Mouse (Mus musculus) layer of hippocampus, adult 18-20 months (tissue): ENCODE data around the gene Anxa5. TPM values are rescaled to one million over a fixed set of nuclear protein-coding genes. Genes with fewer than 3 reads are reported as not detected.

Source experiments
- DNase-seq, 2 experiments: peaks; one replicate each; pipeline ENCODE4 v3.0.0; 2022; ENCODE audit warnings: low spot score in 2 of 2
- total RNA-seq, 2 experiments: library from RNA; stranded (reverse); gene quantifications; 2 replicates each; pipeline ENCODE4 v1.2.3; 2021

Gene Anxa5
- total RNA-seq, 2 experiments from 2014 or later, result 67.0 to 67.5 TPM

DNA sequence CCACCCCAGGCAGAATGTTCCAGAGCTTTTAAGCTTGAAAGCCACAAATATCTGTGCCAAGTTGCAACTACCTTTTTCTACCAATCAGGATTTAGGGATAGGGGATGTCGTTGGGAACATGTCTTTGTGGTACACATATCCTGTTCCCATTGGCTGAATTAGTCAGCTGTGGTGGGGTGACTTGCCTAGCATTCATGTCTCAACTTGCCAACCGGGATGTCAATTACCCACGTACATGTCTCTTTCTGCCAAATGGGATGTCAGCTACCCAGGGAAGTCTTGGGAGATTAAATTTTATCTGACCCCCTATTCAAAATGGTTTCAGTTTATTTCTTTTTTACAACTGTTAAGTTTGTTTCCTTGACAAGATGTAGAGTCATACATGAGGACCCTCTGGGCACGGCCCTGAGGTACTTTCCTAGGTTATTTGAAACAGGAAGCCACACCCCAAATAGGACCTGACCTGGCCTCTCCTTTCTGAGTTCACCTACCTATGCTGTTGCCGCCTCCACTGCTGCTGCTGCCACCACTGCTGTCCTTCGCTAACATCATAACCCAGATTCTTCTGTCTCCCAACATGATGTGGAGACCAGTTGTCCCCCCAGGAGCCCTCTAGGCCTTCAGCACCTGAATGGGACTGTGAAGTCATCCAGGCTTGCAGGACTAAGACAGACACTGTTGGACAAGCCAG is 13.3 kb upstream of the Anxa5 start:
- no peak for DNase-seq

DNA sequence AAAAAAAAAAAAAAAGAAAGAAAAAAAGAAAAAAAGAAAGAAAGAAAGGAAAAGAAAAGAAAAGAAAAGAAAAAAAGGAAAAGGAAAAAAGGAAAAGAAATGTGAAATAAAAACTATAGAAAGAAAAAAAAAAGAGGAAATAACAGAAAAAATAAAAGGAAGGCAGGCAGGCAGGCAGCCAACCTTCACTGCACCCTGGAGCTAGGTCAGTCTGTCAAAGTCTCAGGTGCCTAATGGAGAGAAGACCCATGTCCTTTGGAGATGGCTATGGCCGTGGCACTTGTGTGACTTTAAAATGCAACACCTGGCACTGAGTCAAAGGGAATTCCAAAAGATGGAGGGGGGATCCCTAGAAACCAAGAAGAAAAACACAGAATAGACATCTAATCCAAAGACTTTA is 12.7 kb upstream of the Anxa5 start:
- no peak for DNase-seq

DNA sequence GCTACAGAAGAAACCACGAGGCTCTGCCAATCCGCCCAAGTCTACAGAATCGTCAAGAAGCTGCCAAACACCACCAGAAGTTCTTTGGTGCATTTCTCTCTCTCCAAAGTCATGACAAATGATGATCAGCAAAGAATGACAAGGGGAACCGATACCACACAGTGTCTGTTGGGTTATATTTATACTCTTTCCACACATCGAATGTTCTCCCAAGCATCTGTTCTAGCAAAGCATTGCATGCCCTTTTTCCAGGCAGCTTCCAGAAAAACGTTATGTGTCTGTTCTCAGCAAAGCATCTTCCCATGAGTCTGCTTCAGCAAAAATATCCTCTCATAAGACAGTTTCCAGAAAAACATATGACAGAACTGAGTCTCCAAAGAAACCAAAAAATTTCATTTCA is 11.2 kb upstream of the Anxa5 start:
- DNase-seq, result no peak

- no peak for DNase-seq
Observed at GRCm38 (mm10) chr3:36486176-36486575, 10.5 kb upstream of the Anxa5 start.

- no peak for DNase-seq
Observed at GRCm38 (mm10) chr3:36484292-36484691, 8.6 kb upstream of the Anxa5 start.

DNA sequence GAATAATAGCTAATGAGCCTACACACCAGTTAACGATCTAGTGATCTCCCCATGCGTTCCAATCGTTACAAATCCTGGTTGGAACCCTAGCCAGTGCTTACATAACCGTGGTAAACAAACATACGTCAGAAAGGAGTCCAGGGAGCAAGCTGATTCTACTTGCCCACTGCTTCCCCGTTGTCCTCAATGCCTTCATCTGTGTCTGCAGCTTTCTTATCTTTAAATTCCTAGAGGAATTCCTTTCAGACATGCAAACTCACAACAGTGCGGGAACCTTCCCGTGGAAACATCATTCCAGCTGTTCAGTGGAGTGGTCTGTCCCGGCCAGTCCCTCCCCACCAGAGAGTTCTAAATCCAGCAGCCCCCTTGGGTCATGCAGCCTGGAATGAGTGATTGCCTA is 7.2 kb upstream of the Anxa5 start:
- DNase-seq, result no peak

DNA sequence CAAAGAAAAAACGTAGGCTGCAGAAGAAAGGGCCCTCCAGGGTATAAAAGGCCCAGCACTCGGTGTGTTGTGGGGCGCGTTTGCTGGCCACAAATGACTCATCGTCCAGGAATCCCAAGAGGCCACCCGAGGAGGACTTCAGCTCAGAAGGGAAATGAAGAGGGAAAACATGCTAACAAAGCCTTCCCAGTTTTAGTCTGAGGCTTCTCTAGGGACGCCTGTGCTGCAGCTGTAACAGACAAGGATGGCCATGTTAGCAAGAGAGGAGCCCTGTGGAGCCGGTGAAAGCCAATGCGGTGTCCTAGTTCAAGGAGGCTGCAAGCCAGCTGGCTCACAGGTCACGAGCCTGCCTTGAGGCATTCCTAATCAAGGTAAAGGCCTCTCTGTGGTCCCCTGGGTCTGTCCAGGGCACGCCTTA is 6.1 kb upstream of the Anxa5 start:
- DNase-seq, result peak in 1 of 2 experiments; percentile 22

GRCm38 (mm10) chr3:36480486-36480885 is 4.8 kb upstream of the Anxa5 start:
- no peak for DNase-seq

DNA sequence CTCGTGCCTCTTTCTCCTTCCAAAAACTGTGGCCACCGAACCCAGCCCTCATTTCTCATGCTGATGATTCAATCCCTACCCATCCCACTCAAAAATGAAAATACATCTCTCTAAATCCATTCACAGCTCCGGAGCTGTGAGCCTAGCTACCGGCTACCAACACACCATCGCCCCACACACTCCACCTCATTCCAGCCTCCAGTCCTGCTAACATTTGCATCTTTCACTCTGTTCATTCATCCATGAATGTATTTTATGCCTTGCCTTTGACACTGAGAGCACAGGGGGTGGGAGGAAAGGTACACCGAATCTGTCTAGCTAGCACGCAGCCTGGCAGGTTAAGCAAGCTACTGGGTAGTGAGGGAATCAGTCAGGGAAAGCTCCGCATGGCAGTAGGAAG is 3.1 kb upstream of the Anxa5 start:
- no peak for DNase-seq

DNA sequence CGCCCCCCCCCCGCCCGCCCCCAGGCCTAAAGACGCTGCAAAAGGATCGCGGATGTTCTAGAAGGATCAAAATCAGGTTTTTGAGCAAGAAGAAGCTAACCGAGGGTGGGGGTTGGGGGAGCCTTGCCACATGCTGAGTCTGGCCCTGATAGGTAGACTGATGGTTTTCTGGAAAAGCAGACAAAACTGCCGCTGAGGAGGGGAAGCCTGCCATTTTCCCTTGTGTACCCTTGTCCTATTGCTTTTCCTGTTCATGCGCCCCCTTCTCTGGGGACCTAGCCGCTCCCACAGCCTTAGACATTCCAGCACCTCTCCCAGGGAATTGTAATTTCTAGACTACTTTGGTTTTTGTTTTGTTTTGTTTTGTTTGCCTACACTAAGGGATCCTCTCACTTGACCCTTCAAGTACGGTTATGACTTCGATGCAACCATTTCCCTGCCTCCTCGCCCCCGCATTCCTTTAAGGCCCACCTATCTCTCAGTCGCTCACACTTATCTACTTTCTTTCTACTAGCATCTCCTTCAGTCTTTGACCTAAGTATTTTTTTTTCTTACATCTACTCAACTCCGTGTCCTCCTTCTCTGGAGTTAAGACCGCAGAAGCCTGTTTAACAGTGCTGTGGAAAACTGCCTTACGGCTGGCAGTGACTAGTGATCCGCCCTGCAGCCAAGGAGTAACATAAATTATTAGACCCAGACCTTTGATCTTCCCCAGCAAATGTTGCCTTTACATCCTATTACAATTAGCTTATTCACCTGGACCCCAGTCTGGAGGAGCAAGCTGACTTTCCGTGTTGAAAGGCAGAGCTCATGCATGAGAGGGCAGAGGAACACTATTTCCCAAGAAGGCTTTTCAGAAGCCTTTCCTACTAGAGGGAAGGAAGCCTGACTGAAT is 814 bp upstream of the Anxa5 start:
- no peak for DNase-seq

- DNase-seq, result peak in 1 of 2 experiments; percentile 52
Observed at GRCm38 (mm10) chr3:36474938-36475483, 683 bp downstream of the Anxa5 start.

DNA sequence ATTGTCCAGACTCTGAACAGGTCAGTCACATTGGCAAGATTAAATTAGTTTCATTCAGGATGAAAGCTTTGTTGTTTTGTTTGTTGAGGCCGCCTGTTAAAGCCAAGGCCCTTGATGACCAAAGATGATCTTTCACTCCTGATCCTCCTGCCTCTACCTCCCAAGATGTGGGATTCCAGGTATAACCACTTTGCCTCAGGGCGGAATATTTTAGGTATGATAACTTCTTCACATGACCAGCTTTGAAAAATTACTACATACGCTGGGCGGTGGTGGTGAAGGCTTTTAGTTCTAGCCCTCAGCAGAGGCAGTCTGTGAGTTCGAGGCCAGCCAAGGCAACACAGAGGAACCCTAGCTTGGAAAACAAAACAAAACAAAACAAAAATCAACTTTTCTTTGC is 1.3 kb downstream of the Anxa5 start:
- no peak for DNase-seq

DNA sequence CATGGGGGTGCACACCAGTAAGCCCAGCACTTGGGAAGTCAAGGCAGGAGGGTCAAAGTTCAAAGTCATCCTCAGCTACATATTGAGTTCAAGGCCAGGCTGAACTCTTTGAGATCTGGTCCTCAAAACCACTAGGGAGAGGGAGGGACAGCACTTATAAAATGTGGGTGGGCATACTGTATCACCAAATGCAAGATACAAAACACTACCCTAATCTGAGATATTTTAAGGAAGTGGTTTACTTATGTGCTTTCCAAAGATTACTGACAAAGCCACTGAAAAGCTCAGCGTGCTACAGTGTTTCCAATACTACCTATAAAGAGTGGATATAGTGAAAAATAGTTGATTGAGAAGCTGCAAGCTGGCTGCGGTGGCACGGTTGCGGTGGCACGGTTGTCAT is 2.5 kb downstream of the Anxa5 start:
- DNase-seq, result no peak

GRCm38 (mm10) chr3:36471856-36472255 is 3.8 kb downstream of the Anxa5 start:
- no peak for DNase-seq

DNA sequence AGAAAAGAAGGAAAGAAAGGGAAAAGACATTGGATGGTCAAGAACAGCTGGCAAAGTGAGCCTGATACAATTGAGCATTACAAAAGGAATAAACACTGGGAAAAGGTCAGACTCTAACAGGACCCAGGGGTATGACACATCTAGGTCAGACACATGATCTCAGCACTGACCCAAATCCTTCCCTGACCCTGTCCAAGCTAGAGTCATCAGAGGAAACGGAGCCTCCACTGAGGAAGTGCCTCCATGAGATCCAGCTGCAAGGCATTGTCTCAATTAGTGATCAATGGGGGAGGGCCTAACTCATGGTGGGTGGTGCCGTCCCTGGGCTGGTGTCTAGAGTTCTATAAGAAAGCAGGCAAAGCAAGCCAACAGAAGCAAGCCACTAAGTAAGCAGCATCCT is 6.8 kb downstream of the Anxa5 start:
- DNase-seq, result no peak

DNA sequence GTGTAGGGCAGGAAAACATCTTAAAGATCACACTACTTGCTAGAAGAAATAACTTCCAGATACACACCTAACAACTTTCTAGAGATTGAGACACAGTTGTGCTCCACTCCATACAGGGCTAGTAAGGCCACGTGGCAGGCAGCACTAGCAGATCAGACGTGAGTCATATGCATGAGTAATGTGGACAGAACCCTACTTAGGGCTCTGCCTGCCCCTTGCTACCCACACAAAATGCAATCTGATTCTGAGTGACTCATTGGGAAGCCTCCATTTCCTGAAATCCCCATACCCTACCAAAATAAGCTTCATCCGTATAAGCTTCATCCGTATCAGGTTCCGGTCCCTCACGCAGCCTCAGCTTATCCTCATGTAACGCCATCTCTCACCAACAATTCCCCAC is 8.1 kb downstream of the Anxa5 start:
- DNase-seq, result no peak

DNA sequence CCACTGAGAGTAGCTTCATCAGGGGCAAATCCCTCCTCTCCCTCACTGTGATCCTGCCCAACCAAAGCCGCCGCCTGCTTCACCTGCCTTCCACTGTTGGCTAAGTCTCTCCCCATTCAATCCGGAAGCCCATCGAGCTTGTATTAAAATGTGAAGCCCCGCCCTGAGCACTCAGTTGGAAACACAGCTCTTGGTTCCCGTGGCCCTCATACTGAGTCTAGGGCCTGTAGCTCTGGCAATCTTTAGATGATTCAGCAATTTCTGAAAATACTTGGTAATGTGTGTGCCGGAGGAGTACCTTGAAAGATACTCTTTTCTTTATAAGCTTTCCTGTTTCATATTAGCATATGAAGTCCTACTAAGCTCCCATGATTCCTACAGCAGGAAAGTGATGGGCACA is 10.2 kb downstream of the Anxa5 start:
- no peak for DNase-seq

GRCm38 (mm10) chr3:36462348-36462747 is 13.3 kb downstream of the Anxa5 start:
- no peak for DNase-seq

GRCm38 (mm10) chr3:36461819-36462218 is 13.9 kb downstream of the Anxa5 start:
- no peak for DNase-seq

DNA sequence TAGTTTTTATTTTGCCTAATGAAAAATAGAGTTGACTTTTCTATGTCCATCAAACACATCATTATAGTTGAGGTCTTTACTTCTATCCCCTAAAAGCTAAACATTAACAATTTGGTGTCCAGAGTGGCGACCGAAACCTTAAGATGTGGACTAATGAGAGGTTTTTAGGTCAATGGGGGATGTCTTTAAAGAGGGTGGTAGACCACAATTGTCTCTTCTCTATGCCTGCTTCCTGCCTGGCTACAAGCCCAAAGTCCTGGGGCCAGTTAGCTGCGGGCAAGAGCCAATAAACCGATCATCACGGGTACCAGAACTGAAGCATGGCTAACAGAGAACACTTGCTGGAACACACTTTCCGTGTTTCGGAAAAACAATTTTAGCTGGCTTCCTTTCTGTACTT is 15.0 kb downstream of the Anxa5 start:
- DNase-seq, result no peak

DNA sequence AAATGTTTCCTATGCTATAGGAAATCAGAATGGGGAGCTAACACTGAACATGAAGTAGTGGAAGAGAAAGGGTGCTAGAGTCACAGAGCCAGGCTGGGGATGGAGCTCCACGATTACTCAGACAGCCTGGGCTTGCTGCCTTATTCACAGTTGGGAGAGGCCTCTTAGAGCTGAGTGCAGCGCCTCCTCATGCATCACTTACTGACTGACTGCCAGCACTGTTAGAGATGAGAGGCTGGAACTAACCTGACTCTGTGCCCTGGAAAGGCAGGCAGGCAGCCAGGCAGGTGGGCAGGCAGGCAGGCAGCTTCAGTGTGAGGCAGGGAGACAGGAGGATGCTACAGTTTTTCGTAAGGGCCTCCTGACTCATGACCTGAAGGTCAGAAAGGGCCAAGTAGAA is 20.1 kb downstream of the Anxa5 start:
- peak in 1 of 2 experiments; percentile 29 for DNase-seq

- DNase-seq, result no peak
Observed at GRCm38 (mm10) chr3:36455124-36455523, 20.6 kb downstream of the Anxa5 start.
